Mouse (Mus musculus) MEL (cell line): ENCODE data around the gene Cnfn. TPM values are rescaled to one million over a fixed set of nuclear protein-coding genes. Genes with fewer than 3 reads are reported as not detected.

Experiments
- DNase-seq: peaks from one replicate; pipeline ENCODE4 v3.0.0; 2011; ENCODE audit warnings: low read depth, low spot score
- H3K27ac ChIP-seq: 2 replicates; pipeline ENCODE4 v1.5.1; 2012; ENCODE audit warnings: low read depth, mild to moderate bottlenecking, control low read depth, low read length, moderate library complexity; ENCODE audit not compliant: control insufficient read depth
- H3K27me3 ChIP-seq, 2 experiments: fragments of 150-350 bp in 1 of 2; sonication (generic) in 1 of 2; 2 replicates each; pipeline ENCODE4 v1.6.1; 2012; ENCODE audit warnings: low read length in 2 of 2, mild to moderate bottlenecking in 2 of 2, improper control_type of control experiment in 1 of 2, moderate library complexity in 1 of 2; ENCODE audit not compliant: insufficient read depth in 2 of 2, control insufficient read depth in 1 of 2
- H3K36me3 ChIP-seq, 2 experiments: 2 replicates each; pipeline ENCODE4 v1.6.1; 2012 to 2014; ENCODE audit warnings: low read length in 2 of 2, improper control_type of control experiment in 1 of 2, inconsistent platforms in 1 of 2, mild to moderate bottlenecking in 1 of 2; ENCODE audit not compliant: insufficient read depth in 2 of 2, control insufficient read depth in 1 of 2
- H3K4me1 ChIP-seq, 2 experiments: fragments of 150-350 bp in 1 of 2; sonication (generic) in 1 of 2; 2 replicates each; pipeline ENCODE4 v1.6.1; 2012; ENCODE audit warnings: low read length in 2 of 2, improper control_type of control experiment in 1 of 2, mild to moderate bottlenecking in 1 of 2; ENCODE audit not compliant: insufficient read depth in 2 of 2, control insufficient read depth in 1 of 2
- H3K4me3 ChIP-seq, 2 experiments: fragments of 150-350 bp in 1 of 2; sonication (generic) in 1 of 2; 2 replicates each; pipeline ENCODE4 v1.5.1; 2012; ENCODE audit warnings: low read depth in 2 of 2, low read length in 2 of 2, mild to moderate bottlenecking in 2 of 2, moderate library complexity in 2 of 2, control low read depth in 1 of 2, improper control_type of control experiment in 1 of 2; ENCODE audit not compliant: control insufficient read depth in 1 of 2, insufficient read depth in 1 of 2
- H3K79me2 ChIP-seq: 2 replicates; pipeline ENCODE4 v1.6.1; 2012; ENCODE audit warnings: mild to moderate bottlenecking, low read length, moderate library complexity; ENCODE audit not compliant: control insufficient read depth, poor library complexity, insufficient read depth
- H3K9ac ChIP-seq: 2 replicates; pipeline ENCODE4 v1.6.1; 2012; ENCODE audit warnings: low read depth, mild to moderate bottlenecking, control low read depth, low read length, moderate library complexity; ENCODE audit not compliant: control insufficient read depth, poor library complexity, severe bottlenecking
- H3K9me3 ChIP-seq: fragments of 150-350 bp; sonication (generic); replicated peaks from 2 replicates; pipeline ENCODE4 v1.6.1; 2012; ENCODE audit warnings: mild to moderate bottlenecking, low read length, improper control_type of control experiment, moderate library complexity; ENCODE audit not compliant: insufficient read depth
- CHD1 ChIP-seq: IDR thresholded peaks from 2 replicates; pipeline ENCODE4 v1.6.1; 2012; ENCODE audit warnings: low read depth, mild to moderate bottlenecking, inconsistent platforms, low read length, improper control_type of control experiment
- CHD2 ChIP-seq: IDR thresholded peaks from 2 replicates; pipeline ENCODE4 v1.6.1; 2011; ENCODE audit warnings: low read length, improper control_type of control experiment
- E2F4 ChIP-seq: IDR thresholded peaks from 2 replicates; pipeline ENCODE4 v1.6.1; 2011; ENCODE audit warnings: low read depth, low read length, improper control_type of control experiment, borderline replicate concordance
- GABPA ChIP-seq: IDR thresholded peaks from 2 replicates; pipeline ENCODE4 v1.6.1; 2012; ENCODE audit warnings: low read depth, mild to moderate bottlenecking, inconsistent platforms, low read length, improper control_type of control experiment, moderate library complexity
- GATA1 ChIP-seq: IDR thresholded peaks from 2 replicates; pipeline ENCODE4 v1.6.1; 2011; ENCODE audit warnings: low read depth, low read length, improper control_type of control experiment
- MAZ ChIP-seq: IDR thresholded peaks from 2 replicates; pipeline ENCODE4 v1.6.1; 2012; ENCODE audit warnings: low read depth, mild to moderate bottlenecking, inconsistent platforms, low read length, improper control_type of control experiment
- MXI1 ChIP-seq: IDR thresholded peaks from 2 replicates; pipeline ENCODE4 v1.6.1; 2011; ENCODE audit warnings: mild to moderate bottlenecking, low read depth, low read length, improper control_type of control experiment
- NRF1 ChIP-seq: IDR thresholded peaks from 2 replicates; pipeline ENCODE4 v1.6.1; 2014; ENCODE audit warnings: low read depth, mild to moderate bottlenecking, inconsistent platforms, low read length, improper control_type of control experiment, moderate library complexity; ENCODE audit not compliant: poor library complexity, insufficient read depth, severe bottlenecking
- POLR2A ChIP-seq, 2 experiments: IDR thresholded peaks; 2 replicates each; pipeline ENCODE4 v1.6.1; 2011 to 2012; ENCODE audit warnings: low read length in 2 of 2, mild to moderate bottlenecking in 2 of 2, control low read depth in 1 of 2, improper control_type of control experiment in 1 of 2, low read depth in 1 of 2, moderate library complexity in 1 of 2; ENCODE audit not compliant: control insufficient read depth in 1 of 2, insufficient read depth in 1 of 2, poor library complexity in 1 of 2
- POLR2AphosphoS5 ChIP-seq: IDR thresholded peaks from 2 replicates; pipeline ENCODE4 v1.6.1; 2012; ENCODE audit warnings: low read depth, borderline replicate concordance, mild to moderate bottlenecking, inconsistent platforms, low read length, moderate library complexity, mixed read lengths
- RAD21 ChIP-seq: IDR thresholded peaks from 2 replicates; pipeline ENCODE4 v1.6.1; 2011; ENCODE audit warnings: mild to moderate bottlenecking, low read depth, low read length, improper control_type of control experiment
- RCOR1 ChIP-seq: IDR thresholded peaks from 2 replicates; pipeline ENCODE4 v1.6.1; 2012; ENCODE audit warnings: low read depth, mild to moderate bottlenecking, inconsistent platforms, low read length, improper control_type of control experiment
- SIN3A ChIP-seq: IDR thresholded peaks from 2 replicates; pipeline ENCODE4 v1.6.1; 2012; ENCODE audit warnings: low read length, improper control_type of control experiment, inconsistent platforms
- SMC3 ChIP-seq: IDR thresholded peaks from 2 replicates; pipeline ENCODE4 v1.6.1; 2011; ENCODE audit warnings: low read depth, low read length, improper control_type of control experiment
- USF1 ChIP-seq: IDR thresholded peaks from 2 replicates; pipeline ENCODE4 v1.6.1; 2014; ENCODE audit warnings: low read depth, mild to moderate bottlenecking, inconsistent platforms, low read length, improper control_type of control experiment, moderate library complexity
- ZMIZ1 ChIP-seq: IDR thresholded peaks from 2 replicates; pipeline ENCODE4 v1.6.1; 2012; ENCODE audit warnings: low read depth, mild to moderate bottlenecking, inconsistent platforms, low read length, improper control_type of control experiment, moderate library complexity
- ZNF384 ChIP-seq: IDR thresholded peaks from 2 replicates; pipeline ENCODE4 v1.6.1; 2012; ENCODE audit warnings: low read depth, mild to moderate bottlenecking, inconsistent platforms, low read length, improper control_type of control experiment
- polyA plus RNA-seq, 2 experiments: library from polyadenylated mRNA; stranded (reverse) in 1 of 2; unstranded in 1 of 2; fragments of >175 nt in 1 of 2; fragments of >200 nt in 1 of 2; gene quantifications; 2 replicates each; pipeline versions ENCODE4 v1.2.1 to v1.2.4; 2012; ENCODE audit warnings: low replicate concordance in 2 of 2, low read depth in 1 of 2; ENCODE audit not compliant: insufficient read length in 2 of 2, insufficient read depth in 1 of 2, missing spikeins in 1 of 2
- total RNA-seq: library from RNA; depleted of rRNA; stranded (reverse); fragments of 300-350 nt; gene quantifications from 2 replicates; pipeline ENCODE4 v1.2.3, GENCODE M21; 2012

Cnfn gene
- total and polyA plus RNA-seq, 3 experiments = not detected

- H3K9ac ChIP-seq = no peak overlapping the region
- DNase-seq = no peak
- H3K4me3 ChIP-seq = no peak overlapping the region
- no peaks in the 10 kb centered on the region for H3K27me3 ChIP-seq
- H3K36me3 ChIP-seq = peaks cover 0 to 15% of the 10 kb centered on the region in 2 experiments; a peak in 2 of 4 replicates
- H3K27ac ChIP-seq = no peak overlapping the region
- no peaks in the 10 kb centered on the region for H3K9me3 ChIP-seq
- no peaks in the 10 kb centered on the region; the same call in 1 of the 2 replicates for H3K79me2 ChIP-seq
- TF ChIP-seq USF1 (no peak), CHD1 (no peak), RCOR1 (no peak)
- H3K4me1 ChIP-seq = peaks cover 13 to 21% of the 10 kb centered on the region in 2 experiments
These were observed 13.0 kb upstream of the Cnfn start for GRCm38 (mm10) chr7:25382541-25382940.

GRCm38 (mm10) chr7:25381284-25381680, 11.8 kb upstream of the Cnfn start:
- TF ChIP-seq ZMIZ1 = no peak
- TF ChIP-seq MXI1 = no peak
- no peak for TF ChIP-seq POLR2AphosphoS5
- no peak for TF ChIP-seq E2F4
- no peak for TF ChIP-seq POLR2A (IDR thresholded peaks at IDR 0.05; ENCODE audit: control insufficient read depth in 1 of 2, insufficient read depth in 1 of 2, low read depth in 1 of 2, low read length in 2 of 2, poor library complexity in 1 of 2)
- TF ChIP-seq RAD21 = no peak
- no peak for TF ChIP-seq GATA1
- TF ChIP-seq NRF1 = no peak
- TF ChIP-seq GABPA = no peak
- no peak for TF ChIP-seq SIN3A
- TF ChIP-seq MAZ = no peak
- no peak for TF ChIP-seq SMC3
- TF ChIP-seq CHD2 = no peak
- no peak for TF ChIP-seq ZNF384
- Histone ChIP-seq H3K9me3 (no peaks in the 10 kb centered on the region), H3K27me3 (no peaks in the 10 kb centered on the region), H3K27ac (no peak overlapping the region), H3K9ac (no peak overlapping the region), H3K36me3 (peaks cover 0 to 3% of the 10 kb centered on the region in 2 experiments; a peak in 1 of 4 replicates), H3K79me2 (no peaks in the 10 kb centered on the region; the same call in 1 of the 2 replicates), H3K4me3 (no peak overlapping the region), H3K4me1 (peaks cover 2 to 8% of the 10 kb centered on the region in 2 experiments)
- DNase-seq = no peak
